Mouse (Mus musculus): ENCODE data around the gene Ddit4l. TPM values are rescaled to one million over a fixed set of nuclear protein-coding genes. Genes with fewer than 3 reads are reported as not detected.
"Not testable (repeated sequence)": the region's sequence is repeated elsewhere in the genome, so short reads cannot be mapped to it uniquely, and the experiment has no call there.

Gene Ddit4l
- polyA plus RNA-seq, 1 experiment from 2014 or later, result 11.2 TPM

DNA sequence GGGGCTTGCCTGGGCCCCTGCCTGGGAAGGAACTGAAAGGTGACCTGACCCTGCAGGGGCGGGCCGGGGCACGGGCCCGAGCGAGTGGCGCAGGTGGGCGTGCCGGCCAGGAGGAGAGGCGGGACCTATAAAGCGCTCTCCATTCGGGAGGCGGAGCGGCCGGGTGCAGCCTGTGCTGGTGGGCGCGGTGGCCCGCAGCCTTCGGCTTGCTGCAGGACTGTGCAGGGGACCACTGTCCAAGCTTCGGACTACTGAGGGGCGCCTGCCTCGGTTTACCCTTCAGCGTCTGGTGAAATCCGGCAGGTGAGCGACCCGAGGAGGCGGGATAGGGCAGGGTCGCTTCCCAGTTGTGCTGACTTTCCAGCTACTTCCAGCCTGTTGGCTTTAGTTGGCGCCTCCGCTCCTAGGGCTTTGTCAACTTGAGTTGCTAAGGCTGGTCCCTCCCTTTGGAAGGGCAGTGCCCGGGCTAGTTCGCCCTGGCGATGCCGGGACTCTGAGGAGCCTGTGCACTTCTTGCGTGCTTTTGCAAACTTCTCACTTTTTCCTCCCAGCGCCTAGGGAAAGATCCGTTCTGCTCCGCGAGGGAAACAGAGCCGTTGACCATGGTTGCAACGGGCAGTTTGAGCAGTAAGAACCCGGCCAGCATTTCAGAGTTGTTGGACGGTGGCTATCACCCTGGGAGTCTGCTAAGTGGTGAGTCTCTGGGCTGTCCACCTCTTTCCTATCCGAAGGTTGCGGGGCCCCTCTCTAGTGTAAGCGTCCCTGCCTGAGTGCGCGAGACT lies 2.4 kb downstream of the Ddit4l start:
- H3K4me1 ChIP-seq, result peaks cover 17% of the 10 kb centered on the region
- peak overlapping the region; percentile 79 for H3K27ac ChIP-seq (replicated peaks)
- WGBS, result under 1% methylated on average over 47 of the region's 47 CpGs
- H3K9me3 ChIP-seq, result no peaks in the 10 kb centered on the region
- peak; percentile 85 for DNase-seq (ENCODE audit: low spot score)
- H3K4me3 ChIP-seq, result peak overlapping the region; percentile 67
- H3K27me3 ChIP-seq (replicated peaks; ENCODE audit: low read depth, poor library complexity, severe bottlenecking), result peaks cover 46% of the 10 kb centered on the region
- no peaks in the 10 kb centered on the region; the same call in 1 of the 2 replicates for H3K36me3 ChIP-seq (replicated peaks)

DNA sequence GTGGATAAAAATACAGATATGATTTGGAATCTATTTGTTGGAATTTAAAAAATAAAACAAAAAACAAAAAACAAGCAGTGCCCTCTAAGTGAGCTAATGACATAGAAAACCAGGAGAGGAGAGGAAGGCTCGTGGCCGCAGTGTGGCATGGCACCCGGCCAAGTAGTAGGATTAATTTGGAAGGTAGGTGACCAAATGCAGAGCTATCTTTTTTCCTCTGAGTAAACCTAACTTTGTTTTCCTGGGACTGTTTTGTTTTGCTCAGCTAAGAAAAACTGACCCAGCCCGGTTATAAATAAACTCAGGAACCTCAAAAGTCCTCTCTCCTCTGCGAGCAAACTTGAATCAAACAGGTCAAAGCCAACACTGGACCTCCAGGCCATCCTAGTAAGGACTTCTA lies 3.6 kb downstream of the Ddit4l start:
- H3K4me3 ChIP-seq, result no peak overlapping the region
- peaks cover 46% of the 10 kb centered on the region for H3K27me3 ChIP-seq (replicated peaks; ENCODE audit: low read depth, poor library complexity, severe bottlenecking)
- no peaks in the 10 kb centered on the region for H3K9me3 ChIP-seq
- H3K4me1 ChIP-seq, result peaks cover 17% of the 10 kb centered on the region
- DNase-seq (ENCODE audit: low spot score), result no peak
- H3K27ac ChIP-seq (replicated peaks), result no peak overlapping the region
- no peaks in the 10 kb centered on the region; the same call in 1 of the 2 replicates for H3K36me3 ChIP-seq (replicated peaks)
- WGBS, result 81% methylated on average over 5 of the region's 5 CpGs

DNA sequence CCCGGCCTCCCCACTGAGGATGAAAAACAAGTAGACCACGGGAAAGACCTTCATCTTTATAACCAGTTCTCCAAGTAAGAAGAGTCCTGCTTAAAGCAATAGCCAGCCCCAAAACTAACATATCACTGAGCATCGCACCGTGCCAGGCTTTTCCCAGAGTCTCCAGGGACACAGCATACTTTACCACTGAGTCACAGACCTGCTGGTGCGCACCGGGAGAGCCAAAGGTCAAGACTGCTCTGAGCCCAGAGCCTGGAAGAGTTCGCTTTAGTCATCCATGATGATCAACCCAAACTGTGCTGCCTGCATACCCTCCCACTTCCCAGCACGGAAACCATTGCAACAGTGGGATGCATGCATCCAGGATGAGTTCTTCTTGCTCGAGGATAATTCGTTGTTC lies 12.3 kb downstream of the Ddit4l start:
- no peak overlapping the region for H3K4me3 ChIP-seq
- DNase-seq (ENCODE audit: low spot score), result no peak
- no peak overlapping the region for H3K27ac ChIP-seq (replicated peaks)
- no peaks in the 10 kb centered on the region for H3K9me3 ChIP-seq
- no peaks in the 10 kb centered on the region for H3K36me3 ChIP-seq (replicated peaks)
- no peaks in the 10 kb centered on the region for H3K27me3 ChIP-seq (replicated peaks; ENCODE audit: low read depth, poor library complexity, severe bottlenecking)
- 83% methylated on average over 10 of the region's 10 CpGs for WGBS
- no peaks in the 10 kb centered on the region for H3K4me1 ChIP-seq

DNA sequence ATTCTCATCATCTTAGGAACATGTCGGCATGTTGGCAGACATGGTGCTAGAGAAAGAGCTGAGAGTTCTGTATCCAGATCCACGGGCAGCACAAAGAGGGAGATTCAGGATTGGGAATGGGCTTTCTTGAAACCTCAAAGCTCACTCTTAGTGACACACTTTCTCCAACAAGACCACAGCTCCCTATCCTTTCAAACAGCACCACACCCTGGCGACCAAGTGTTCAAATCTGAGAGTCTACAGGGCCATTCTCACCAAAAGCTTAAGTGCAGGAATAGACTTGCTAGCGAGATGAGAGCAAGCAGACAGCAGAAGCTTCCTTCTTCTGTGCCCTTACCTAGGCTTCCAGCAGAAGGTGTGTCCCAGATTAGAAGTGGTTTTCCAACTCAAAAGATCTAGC lies 15.2 kb downstream of the Ddit4l start:
- H3K4me3 ChIP-seq, result no peak overlapping the region
- 87% methylated on average over 4 of the region's 4 CpGs for WGBS
- no peaks in the 10 kb centered on the region for H3K4me1 ChIP-seq
- no peaks in the 10 kb centered on the region for H3K36me3 ChIP-seq (replicated peaks)
- no peaks in the 10 kb centered on the region for H3K27me3 ChIP-seq (replicated peaks; ENCODE audit: low read depth, poor library complexity, severe bottlenecking)
- no peaks in the 10 kb centered on the region for H3K9me3 ChIP-seq
- no peak overlapping the region for H3K27ac ChIP-seq (replicated peaks)
- no peak for DNase-seq (ENCODE audit: low spot score)

DNA sequence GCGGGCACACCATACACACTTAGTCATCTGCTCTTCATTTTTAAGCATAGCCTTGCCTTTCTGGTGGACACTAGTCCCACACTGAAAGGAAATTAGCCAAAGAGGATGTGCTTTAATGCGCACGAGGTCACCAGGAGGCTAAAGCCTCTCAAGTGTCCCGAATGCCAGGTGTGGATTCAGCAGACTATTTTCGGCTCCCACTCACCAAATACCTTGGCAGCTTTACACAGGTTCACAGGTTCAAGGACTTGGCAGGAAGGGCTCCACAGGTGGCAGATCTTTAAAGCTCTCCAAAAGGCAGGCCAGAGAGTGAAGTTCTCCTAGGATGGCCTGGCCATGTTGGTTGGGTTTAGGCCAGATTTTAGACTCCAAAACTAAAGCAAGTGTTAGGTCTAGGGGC lies 19.8 kb downstream of the Ddit4l start:
- Histone ChIP-seq H3K27me3 (replicated peaks; ENCODE audit: low read depth, poor library complexity, severe bottlenecking) (no peaks in the 10 kb centered on the region), H3K27ac (replicated peaks) (no peak overlapping the region), H3K36me3 (replicated peaks) (no peaks in the 10 kb centered on the region), H3K4me1 (peaks cover 12% of the 10 kb centered on the region), H3K4me3 (no peak overlapping the region), H3K9me3 (no peaks in the 10 kb centered on the region)
- DNase-seq (ENCODE audit: low spot score), result no peak
- WGBS, result 89% methylated on average over 5 of the region's 5 CpGs

DNA sequence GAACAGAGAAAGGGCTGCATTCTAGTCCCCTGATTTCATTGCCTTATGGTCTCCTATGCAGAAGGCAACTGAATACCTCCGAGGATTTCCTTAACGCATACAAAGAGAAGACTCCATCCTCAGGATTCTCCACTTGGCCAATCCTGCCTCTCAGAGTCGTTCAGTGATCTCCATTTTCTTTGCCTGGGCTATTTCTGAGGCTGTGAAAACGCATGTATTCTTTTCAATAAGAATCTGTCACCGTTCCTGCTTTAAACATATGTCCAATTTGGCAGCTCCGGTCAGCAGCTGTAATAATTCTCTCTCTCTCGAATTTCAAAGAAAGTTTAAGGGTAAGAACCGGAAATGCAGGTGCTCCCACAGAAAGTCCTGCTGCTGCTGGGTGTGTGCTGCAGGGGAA lies 20.7 kb downstream of the Ddit4l start:
- 61% methylated on average over 8 of the region's 8 CpGs for WGBS
- DNase-seq (ENCODE audit: low spot score), result no peak
- no peaks in the 10 kb centered on the region for H3K9me3 ChIP-seq
- H3K4me1 ChIP-seq, result peaks cover 12% of the 10 kb centered on the region
- H3K27me3 ChIP-seq (replicated peaks; ENCODE audit: low read depth, poor library complexity, severe bottlenecking), result no peaks in the 10 kb centered on the region
- no peak overlapping the region for H3K27ac ChIP-seq (replicated peaks)
- H3K4me3 ChIP-seq, result no peak overlapping the region
- H3K36me3 ChIP-seq (replicated peaks), result no peaks in the 10 kb centered on the region

DNA sequence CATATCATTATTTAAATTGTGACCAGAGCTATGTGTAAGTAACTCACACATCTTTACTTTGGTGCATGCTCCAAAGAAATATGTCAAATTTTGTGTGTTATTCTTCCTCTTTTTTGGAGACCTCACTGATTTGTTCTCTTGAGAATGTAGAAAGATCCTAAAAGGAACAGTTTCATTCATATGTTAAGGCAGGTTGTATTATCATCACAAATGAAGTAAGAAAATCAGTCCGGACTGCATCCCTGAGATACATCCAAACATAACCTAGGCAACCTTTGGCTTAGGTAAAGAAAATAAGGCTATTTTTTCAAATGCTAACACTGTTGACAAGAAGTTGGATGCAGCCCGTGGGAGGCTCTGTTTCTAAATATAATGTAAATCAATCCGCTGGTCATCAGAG lies 21.2 kb downstream of the Ddit4l start:
- Histone ChIP-seq H3K27me3 (replicated peaks; ENCODE audit: low read depth, poor library complexity, severe bottlenecking) (no peaks in the 10 kb centered on the region), H3K4me1 (peaks cover 12% of the 10 kb centered on the region), H3K27ac (replicated peaks) (no peak overlapping the region), H3K4me3 (no peak overlapping the region), H3K9me3 (no peaks in the 10 kb centered on the region), H3K36me3 (replicated peaks) (no peaks in the 10 kb centered on the region)
- 72% methylated on average over 3 of the region's 3 CpGs for WGBS
- no peak for DNase-seq (ENCODE audit: low spot score)

DNA sequence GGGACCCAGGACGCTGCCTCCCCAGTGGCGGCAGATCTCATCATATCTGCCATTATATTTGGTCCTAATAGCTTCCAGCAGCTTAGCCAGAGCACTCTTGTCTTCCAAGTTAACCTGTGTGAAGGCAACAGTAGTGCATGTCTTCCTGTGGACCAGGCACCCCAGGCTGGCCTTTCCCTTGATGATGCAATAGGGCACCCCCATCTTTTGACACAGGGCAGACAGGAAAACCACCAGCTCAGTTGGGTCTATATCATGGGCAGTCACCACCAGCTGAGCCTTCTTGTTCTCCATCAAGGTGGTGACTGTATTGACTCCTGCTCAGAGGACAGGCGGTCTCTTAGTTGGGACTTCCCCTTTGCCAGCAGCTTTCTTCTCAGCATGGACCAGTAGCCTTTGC lies 22.7 kb downstream of the Ddit4l start:
- Histone ChIP-seq H3K36me3 (replicated peaks) (no peaks in the 10 kb centered on the region), H3K4me3 (no peak overlapping the region), H3K4me1 (peaks cover 12% of the 10 kb centered on the region), H3K27ac (replicated peaks) (no peak overlapping the region), H3K9me3 (no peaks in the 10 kb centered on the region), H3K27me3 (replicated peaks; ENCODE audit: low read depth, poor library complexity, severe bottlenecking) (no peaks in the 10 kb centered on the region)
- no peak for DNase-seq (ENCODE audit: low spot score)
- WGBS, result 88% methylated on average over 3 of the region's 3 CpGs

DNA sequence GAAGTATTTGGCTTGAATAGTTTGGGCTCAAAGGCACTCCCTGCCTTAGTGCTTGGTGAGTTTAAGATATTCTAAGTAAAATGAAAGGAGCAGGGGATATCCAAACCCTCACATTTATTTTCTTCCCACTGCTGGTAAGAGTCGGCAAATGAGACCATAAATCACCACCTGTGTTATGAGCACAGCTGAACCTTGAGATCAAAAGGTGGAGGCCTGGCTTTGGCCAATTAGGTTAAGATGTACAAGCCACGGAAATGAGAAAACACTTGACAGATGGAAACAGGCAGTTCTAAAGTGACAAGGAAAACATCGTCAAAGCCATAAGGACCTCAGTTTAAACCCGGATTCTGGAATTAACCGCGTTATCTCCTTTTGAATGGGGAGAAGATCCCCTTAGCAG lies 23.5 kb downstream of the Ddit4l start:
- no peak for DNase-seq (ENCODE audit: low spot score)
- Histone ChIP-seq H3K4me1 (peaks cover 12% of the 10 kb centered on the region), H3K36me3 (replicated peaks) (no peaks in the 10 kb centered on the region), H3K4me3 (no peak overlapping the region), H3K27ac (replicated peaks) (no peak overlapping the region), H3K27me3 (replicated peaks; ENCODE audit: low read depth, poor library complexity, severe bottlenecking) (no peaks in the 10 kb centered on the region), H3K9me3 (no peaks in the 10 kb centered on the region)
- 75% methylated on average over 6 of the region's 6 CpGs for WGBS

DNA sequence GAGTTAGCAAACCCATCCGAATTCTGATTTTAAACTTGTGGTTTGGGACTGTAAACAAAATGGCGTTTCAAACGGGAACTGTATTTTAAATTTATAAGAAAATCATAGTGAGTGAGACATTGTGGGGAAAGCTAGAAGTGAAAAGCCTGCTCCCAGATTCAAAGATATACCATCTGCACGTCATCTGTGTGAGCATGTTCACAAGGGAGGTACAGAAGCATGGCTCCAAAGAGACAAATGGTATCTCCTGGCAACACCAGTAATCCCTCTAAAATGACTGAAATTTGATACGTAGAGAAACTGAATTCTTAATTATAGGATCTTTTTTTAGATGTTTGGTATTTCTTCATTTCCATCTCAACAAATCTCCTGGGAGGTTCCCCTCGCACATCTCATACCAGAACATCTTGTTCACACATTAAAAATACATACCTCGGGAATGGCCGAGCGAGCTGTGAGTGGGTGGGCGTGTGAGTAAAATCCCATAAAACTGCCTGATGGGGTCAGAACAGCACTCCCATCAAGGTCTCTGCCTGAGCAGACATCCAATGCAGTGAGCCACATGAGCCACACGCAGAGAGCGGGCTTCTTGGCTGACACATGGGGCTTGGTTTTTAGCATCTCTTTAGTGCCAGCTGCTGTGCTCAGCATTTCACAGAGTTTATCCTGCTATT lies 26.2 kb downstream of the Ddit4l start:
- Histone ChIP-seq H3K9me3 (no peaks in the 10 kb centered on the region), H3K27ac (replicated peaks) (no peak overlapping the region), H3K4me3 (no peak overlapping the region), H3K36me3 (replicated peaks) (no peaks in the 10 kb centered on the region), H3K27me3 (replicated peaks; ENCODE audit: low read depth, poor library complexity, severe bottlenecking) (no peaks in the 10 kb centered on the region), H3K4me1 (peaks cover 9% of the 10 kb centered on the region)
- WGBS, result 88% methylated on average over 12 of the region's 12 CpGs
- DNase-seq (ENCODE audit: low spot score), result no peak

DNA sequence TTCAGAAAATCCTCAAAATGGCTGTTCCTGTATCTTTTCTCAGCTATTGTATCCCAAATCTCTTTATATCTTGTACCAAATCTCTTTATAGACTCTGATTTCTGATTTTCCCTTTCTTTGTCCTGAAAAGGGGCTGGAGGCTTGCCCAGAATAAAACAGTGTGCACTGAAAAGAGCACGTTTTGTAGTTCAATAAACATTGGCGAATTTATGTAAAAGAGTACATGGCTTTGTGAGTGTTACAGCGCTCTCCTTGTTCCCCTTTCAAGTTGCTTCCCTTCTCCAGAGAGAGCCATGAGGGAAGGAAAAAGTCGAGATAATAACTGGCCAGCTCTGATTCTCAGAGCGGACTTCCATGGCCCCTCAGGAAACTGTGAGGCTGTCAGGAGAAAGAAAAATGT lies 27.7 kb downstream of the Ddit4l start:
- DNase-seq (ENCODE audit: low spot score), result no peak
- no peak overlapping the region for H3K4me3 ChIP-seq
- 82% methylated on average over 5 of the region's 5 CpGs for WGBS
- H3K36me3 ChIP-seq (replicated peaks), result no peaks in the 10 kb centered on the region
- H3K9me3 ChIP-seq, result no peaks in the 10 kb centered on the region
- H3K27me3 ChIP-seq (replicated peaks; ENCODE audit: low read depth, poor library complexity, severe bottlenecking), result no peaks in the 10 kb centered on the region
- H3K27ac ChIP-seq (replicated peaks), result no peak overlapping the region
- peaks cover 2% of the 10 kb centered on the region; the same call in 1 of the 2 replicates for H3K4me1 ChIP-seq

DNA sequence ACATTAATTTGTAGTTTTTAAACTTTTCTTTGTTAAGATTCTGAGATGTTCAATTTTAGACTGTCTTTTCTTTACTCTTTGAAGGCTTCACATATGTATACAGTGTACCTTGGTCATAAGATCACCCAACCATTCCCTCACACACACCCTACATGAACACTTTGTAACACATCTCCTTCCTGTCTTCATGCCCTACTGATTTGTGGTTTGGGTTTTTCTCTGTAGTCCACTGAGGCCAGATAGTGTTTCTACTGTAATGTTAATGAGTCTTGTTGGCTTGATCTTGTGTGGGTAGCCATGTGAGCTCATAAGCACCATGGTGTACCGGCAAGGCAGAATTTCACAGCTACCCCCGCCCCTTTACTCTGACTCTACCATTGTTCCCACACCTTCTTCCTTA lies 31.4 kb downstream of the Ddit4l start:
- no peak overlapping the region for H3K27ac ChIP-seq (replicated peaks)
- no peak for DNase-seq (ENCODE audit: low spot score)
- H3K4me1 ChIP-seq, result no peaks in the 10 kb centered on the region
- 94% methylated on average over 2 of the region's 2 CpGs for WGBS
- no peak overlapping the region for H3K4me3 ChIP-seq
- no peaks in the 10 kb centered on the region for H3K9me3 ChIP-seq
- H3K27me3 ChIP-seq (replicated peaks; ENCODE audit: low read depth, poor library complexity, severe bottlenecking), result no peaks in the 10 kb centered on the region
- no peaks in the 10 kb centered on the region for H3K36me3 ChIP-seq (replicated peaks)

DNA sequence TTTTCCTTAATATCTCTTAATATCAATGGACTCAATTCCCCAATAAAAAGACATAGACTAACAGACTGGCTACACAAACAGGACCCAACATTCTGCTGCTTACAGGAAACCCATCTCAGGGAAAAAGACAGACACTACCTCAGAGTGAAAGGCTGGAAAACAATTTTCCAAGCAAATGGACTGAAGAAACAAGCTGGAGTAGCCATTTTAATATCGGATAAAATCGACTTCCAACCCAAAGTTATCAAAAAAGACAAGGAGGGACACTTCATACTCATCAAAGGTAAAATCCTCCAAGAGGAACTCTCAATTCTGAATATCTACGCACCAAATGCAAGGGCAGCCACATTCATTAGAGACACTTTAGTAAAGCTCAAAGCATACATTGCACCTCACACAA lies 49.8 kb downstream of the Ddit4l start, which contains the start of gene Gm21962:
Gene Gm21962, plus strand, starts transcription at position 301 of the 400 bp plus-strand sequence.
- H3K27me3 ChIP-seq (replicated peaks; ENCODE audit: low read depth, poor library complexity, severe bottlenecking); DNase-seq (ENCODE audit: low spot score); H3K4me3 ChIP-seq; H3K4me1 ChIP-seq; H3K9me3 ChIP-seq; H3K36me3 ChIP-seq (replicated peaks); H3K27ac ChIP-seq (replicated peaks): not testable (repeated sequence)
- no CpG with 5 or more reads among the region's 3 CpGs for WGBS
